Mouse (Mus musculus) thymus, postnatal 4 days (tissue): ENCODE results near the gene Arid2.

ENCODE experiments used
- DNase-seq: peaks from one replicate; pipeline ENCODE4 v3.0.0; 2021

Arid2 gene

DNA sequence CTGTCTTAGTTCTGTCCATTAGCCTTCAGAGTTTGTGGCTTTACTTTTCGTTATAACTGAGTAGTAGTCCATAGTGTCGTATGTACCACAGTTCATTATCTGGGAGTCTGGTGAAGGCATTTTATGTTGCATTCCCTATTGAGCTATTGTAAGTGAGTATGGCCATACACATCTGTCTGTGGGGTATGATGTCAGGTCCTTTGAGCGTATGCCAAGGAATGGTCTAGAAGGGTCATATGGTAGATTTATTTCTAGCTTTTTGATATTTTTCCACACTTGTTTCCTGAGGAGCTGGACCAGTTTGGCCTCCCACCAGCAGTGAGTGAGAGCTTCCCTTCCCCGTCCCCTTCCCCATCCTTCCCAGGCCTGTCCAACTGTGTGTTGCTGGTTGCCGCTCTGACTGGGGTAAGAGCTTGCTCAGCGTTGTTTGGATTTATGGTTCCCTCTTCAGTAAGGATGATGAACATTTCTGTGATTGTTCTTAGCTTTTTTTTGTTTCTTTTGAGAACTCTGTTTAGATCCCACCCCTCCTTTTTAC lies 58.1 kb downstream of the Arid2 start:
- DNase-seq: no peak

DNA sequence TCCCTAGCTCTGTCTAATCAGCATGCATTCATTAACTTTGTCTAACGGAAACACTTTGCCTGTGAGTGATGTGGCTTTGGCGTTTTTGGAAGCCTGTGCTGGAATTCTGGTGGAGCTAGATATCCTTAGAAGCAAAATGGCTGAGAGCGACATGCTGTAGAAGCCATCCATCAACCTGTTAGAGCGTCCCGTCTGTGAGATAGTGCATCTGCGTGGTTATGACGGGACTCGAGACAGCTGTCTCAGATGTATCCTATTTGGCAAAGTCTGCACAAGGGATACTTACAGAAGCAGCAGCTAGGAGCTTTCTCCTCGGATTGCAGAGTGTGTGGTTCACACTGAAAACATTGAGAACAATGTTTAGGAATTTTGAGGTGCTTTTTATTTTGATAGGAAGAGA lies 64.1 kb downstream of the Arid2 start:
- DNase-seq: no peak

DNA sequence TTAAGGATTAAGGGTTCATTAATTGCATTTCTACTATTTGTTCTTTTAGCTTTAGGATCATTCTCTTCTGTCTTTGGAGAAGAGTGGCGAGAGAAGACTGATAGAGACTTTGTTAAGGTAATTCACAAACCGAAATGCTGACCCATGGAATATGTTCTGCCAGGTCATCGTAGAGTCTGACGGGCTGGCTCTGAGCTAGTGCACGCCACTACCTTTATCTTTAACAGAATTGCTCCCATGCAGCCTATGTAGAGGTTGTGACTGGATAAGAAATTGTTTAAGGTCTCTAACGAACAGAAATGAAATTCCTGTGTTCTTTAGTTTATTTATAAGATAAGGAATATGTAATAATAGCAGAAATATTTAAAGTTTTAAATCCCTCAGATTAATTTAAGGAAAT lies 71.6 kb downstream of the Arid2 start:
- DNase-seq: no peak

DNA sequence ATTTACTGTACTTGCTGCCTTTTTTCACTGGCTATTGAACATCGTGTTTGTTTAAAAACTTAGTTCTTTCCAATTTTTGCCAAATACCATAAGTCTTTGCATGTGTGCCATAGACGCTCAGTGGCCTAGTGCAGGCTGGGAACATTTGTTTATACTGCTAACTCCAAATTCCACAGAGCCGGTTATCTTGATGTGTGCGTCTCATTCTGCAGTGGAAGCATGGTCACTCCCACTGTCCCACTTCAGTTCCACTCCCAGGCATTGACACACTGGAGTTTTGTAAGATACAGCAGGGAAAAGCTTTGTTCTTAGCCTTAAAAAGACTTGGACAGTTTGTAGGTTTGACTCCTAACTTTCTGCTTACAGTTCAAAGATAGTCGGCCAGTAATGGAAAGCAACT lies 73.3 kb downstream of the Arid2 start:
- DNase-seq: no peak

DNA sequence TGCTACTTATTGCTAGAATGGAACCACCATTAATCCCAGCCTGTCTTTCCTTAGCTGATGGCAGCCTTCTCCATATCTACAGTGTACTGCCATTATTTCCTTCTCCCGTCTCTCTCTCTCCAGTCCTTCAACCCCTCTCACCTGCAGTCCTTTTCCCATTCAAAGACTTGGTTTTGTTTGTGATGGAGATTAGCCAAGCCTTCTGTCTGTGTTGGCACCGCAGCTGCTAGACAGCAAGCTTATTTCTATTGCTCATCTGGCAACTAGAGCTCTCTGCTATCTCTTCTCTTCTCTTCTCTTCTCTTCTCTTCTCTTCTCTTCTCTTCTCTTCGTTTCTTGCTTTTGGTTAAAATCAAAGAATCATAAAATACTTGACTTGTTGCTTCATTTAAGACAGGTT lies 78.0 kb downstream of the Arid2 start:
- no peak for DNase-seq

DNA sequence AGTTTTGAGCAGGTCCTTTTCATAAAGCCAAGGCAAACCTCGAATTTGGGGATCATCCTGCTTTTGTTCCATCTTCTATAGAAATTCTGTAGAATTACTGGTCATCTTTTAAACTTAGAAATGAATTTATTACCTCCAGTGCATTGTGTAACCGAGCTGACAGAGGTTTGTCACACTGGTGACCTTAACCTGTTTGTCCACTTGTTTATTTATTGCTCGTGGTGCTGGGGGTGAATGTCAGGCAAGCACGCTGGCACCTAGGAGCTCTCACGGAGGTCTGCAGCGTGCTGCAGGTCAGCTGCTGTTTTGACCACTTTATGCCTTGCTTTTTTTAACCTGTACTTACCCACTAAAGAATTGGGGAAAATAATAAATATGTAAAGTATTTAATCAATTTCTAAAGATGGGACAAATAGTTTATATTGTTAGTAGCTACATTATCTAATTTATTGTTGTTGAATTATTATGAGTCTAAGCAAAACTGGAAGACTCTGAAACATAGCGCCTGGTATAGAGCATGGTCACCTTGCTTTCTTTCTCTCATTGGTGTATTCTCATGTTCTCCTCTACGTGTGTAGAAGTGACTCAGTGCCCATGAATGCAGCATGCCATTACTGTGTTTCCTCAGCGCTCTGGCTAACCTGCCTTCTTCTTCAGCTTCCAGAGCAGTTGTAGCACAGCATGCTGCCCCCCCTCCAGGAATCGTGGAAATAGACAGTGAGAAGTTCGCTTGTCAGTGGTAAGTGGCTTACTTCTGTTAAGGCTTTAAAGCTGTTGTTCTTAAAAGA lies 79.1 kb downstream of the Arid2 start:
- DNase-seq: no peak

DNA sequence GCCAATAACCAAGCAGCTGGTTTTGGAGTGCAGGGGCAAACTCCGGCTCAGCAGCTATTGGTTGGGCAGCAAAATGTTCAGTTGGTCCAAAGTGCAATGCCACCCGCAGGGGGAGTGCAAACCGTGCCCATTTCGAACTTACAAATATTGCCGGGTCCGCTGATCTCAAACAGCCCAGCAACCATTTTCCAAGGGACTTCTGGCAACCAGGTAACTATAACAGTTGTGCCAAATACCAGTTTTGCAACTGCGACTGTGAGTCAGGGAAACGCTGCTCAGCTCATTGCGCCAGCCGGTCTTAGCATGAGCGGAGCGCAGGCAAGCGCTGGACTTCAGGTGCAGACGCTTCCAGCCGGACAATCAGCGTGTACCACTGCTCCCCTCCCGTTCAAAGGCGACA lies 84.0 kb downstream of the Arid2 start:
- DNase-seq: no peak

DNA sequence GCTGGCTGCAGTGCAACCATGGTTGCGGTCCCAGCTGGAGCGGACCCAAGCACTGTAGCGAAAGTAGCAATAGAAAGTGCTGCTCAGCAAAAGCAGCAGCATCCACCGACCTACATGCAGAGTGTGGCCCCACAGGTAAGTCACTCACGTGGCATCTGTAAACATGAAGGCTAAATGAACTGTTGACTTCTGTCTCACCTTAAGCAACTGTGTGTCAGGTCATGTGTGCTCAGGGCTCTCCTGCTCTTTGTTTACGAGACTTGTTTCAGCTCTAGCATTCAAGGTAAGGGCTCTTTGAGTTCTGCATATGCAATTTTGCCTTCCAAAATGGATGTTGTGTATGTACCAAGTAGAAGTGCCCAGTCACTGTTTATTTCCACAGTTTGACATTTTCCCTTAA lies 85.3 kb downstream of the Arid2 start:
- no peak for DNase-seq

DNA sequence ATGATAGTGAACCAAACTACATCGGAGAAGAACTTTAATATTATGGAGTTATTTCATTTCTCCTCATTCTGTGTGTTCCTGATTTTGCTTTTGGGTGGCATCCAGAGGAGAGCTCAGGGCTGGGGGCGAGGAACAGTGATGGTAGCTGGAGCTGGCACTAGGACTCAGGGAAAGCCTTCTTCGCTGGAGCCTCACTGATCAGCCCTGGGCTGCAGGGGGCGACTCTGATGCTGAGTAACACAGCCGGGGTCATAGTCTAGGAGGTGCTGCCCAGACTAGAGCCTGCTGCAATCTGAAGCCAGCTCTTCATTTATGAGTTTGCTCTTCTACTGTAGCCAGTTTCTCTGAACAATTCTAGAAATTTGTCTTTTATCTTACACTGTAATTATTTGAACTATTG lies 85.8 kb downstream of the Arid2 start:
- peak; percentile 49 for DNase-seq

DNA sequence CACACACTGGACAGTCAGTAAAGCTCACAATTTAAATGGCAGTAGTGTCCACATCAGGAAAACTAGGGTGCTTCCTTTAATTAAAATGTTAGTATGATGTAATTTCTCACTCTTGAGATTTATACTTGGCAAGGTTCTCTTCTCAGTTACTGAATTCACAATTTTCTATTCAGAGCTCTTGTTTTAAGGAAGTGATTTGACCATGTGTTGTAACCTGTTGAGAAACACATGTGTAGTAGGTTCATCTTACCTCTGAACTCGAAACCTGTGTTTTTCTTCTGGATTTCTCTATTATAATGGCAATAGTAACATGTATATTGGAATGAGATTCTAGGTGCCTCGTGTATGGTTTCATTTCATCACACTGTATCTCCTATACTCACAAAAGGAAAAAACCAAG lies 88.9 kb downstream of the Arid2 start:
- DNase-seq: no peak

DNA sequence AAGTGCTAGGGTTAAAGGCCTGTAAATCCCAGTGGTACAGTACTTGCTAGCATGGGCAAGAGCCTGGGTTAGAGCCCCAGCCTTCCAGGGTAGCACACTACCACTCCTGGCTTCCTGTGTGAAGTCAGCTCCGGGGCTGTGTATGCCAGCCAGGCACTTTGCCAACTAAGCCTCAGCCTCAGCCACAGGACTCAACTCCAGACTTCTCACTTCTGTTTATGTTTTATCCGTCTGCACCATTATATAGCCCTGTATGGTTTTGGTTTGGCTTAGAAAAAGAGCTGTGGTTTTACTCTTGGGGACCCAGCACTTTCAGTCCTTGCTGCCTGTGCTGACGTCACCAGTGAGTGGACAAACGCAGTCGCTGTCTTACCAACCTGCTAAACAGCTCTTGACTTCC lies 89.9 kb downstream of the Arid2 start:
- DNase-seq: no peak

DNA sequence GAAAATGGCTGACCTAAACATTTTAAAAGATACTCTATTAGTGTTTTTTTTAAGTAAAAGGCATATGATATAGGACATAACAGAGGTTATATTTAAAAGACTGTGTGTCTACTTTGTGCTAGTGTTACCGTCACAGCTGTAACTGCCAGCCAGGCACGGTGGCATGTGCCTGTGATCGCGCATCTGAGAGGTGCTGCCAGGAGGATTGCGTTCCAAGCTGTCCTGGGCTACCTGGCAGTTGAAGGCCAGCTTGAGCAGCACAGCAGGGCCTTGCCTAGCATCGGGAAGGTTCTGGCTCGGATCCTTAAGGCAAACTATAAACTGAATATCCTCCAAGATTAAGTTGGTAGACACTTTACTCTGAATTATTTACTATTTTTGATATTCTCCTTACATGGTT lies 90.4 kb downstream of the Arid2 start:
- DNase-seq: no peak

DNA sequence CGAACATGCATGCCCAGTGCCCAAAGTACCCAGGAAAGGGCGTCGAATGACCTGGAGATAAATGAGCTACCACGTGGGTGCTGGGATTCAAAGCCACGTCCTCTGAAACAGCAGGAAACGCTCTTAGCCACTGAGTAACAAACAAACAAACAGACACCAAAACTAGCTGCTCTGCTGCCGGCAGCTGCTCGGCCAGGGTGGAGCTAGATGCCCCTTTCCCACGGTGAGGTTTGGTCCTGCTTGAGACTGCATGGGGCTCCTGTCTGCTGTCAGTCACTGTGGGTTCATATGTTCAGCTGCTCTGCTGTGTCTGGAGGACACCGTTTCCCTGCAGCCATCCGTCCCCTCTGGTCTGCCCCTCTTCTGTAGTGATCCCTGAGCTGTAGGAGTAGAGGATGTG lies 94.9 kb downstream of the Arid2 start:
- no peak for DNase-seq

DNA sequence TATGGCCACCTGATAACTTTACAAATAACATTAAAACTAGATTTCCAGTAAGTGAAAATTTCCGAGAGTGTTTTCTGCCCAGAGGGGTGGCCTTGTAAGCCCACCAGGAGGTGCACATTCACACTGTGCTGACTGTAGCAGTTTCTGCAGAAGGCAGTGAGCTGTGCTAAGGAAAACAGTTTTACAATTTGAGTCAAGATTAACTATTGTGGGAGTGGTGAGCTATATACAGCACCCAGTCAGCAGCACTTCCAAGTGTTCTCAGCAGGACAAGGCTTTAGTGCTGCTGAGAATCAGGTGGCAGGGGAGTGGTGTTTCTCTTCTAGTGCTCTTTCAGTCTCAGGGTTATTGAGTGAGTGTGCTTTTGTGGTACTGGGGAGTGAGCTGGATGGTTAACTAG lies 101.2 kb downstream of the Arid2 start:
- DNase-seq: no peak

DNA sequence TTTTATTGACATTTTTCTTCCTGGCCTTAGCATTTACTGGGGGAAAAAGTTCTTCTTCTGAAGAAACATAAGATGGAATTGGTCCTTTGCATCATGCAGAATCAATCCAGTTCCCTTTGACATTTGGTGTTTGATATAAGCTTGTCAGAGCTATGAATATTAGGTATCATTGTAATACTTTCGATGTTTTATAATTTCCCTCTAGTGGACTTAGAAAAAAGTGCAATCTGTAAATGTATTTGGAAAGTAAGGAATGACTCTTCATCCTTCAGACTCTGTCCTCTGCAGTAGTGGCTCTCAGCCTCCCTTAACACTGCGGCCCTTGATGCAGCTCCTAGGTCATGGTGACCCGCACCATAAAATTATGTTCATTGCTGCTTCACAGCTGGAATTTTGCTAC lies 105.6 kb downstream of the Arid2 start:
- no peak for DNase-seq

DNA sequence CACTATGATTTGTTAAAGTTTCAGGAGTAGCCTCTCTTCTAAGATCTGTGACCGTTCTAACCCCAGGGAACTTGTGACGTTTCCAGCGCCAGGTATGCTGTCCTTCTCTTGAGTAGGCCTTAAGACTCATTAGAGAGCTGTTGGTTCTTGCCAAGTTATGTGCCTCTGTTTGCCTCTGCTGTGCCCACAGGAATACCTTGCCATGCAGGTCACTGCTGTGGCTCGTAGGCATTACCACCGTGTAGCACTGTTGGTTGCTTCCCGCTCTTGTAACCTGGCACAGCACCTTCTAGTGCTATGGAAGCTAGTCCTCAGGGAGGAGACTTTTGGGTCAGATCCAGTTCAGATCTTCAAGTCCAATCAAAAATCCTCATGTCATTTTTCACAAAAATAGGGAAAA lies 107.8 kb downstream of the Arid2 start:
- DNase-seq: no peak

DNA sequence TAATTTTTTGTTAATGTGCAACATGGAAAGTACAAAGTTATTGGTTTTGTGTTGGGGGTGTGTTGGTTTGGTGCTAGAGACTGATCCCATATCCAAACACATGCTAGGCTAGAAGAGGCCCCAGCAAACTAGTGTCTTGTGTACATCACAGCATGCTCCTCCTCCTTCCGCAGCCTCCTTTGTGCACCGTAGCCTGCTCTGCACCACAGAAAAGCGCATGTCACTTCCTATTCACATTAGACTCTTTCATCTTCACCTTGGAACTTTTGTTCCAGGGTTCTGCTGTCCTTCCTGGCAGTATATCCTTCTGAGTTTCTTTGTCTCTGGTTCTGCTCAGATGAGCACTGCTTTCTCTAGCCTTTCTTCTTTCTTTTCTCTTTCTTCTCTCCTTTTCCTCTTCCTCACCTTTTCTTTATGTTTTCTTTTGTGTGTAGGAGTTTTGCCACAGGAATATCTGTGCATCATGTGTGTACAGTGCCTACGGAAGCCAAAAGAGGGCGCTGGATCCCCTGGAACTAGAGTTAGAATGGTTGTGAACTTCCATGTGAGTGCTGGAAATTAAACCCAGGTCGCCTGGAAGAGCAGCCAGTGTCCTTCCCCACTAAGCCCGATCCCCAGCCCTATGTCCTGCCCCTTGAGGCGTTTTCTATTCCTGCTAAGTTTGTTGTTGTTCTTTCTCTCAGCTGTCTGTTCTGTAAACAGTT lies 109.5 kb downstream of the Arid2 start:
- no peak for DNase-seq

DNA sequence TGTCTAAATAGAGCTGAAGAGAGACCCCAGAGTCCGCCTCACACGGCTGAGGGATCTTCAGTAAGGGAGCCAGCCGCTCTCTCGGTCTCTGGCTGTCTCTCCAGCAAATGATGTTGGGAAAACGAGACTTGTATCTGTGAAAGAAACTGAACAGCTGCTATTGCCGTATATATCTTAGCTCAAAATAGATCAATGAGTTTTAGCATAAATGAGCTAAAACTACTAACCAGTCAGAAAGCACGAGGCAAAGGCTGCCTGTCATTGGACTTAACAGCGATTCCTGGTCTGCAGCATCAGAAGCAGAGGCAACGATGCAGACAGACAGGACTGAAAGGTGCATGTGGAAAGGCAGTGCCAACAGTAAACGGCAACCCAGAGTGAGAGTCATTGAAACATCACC lies 111.0 kb downstream of the Arid2 start:
- no peak for DNase-seq

DNA sequence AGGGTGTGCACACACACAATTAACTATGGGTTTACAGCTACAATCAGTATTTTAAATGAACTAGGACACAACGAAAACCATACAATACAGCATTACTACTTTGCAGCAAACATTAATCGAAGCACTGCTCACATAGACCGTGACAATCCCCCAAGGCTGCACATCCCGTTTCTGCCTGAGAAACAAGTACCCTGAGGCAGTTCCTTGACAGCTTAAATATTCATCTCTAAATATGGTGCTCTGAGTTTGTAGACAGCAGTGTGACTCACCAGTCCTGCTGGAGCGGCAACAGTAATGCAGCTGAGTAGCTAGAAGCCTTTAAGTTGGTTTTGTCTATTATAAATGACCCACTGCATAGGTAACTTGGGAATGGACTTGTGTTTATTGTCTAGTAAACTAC lies 118.2 kb downstream of the Arid2 start:
- no peak for DNase-seq

DNA sequence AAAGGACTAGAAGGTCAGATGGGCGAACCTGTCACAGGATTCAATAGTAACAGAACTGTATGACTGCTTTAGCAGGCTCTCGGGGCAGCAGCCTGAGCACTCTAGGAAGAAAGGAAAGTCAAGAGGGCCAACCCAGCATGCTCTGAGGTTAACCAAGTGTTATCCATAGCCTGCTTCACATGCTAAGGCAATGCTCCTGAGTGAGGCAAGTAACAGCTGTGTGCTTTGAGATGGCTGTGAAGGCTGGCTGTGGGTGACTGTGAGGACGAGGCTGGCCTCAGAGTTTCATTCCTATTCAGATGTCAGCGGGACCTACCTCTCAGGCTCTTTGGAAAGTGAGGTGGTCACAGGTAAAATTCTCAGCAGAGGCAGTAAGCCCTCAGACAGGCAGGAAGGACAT lies 118.9 kb downstream of the Arid2 start:
- DNase-seq: no peak

DNA sequence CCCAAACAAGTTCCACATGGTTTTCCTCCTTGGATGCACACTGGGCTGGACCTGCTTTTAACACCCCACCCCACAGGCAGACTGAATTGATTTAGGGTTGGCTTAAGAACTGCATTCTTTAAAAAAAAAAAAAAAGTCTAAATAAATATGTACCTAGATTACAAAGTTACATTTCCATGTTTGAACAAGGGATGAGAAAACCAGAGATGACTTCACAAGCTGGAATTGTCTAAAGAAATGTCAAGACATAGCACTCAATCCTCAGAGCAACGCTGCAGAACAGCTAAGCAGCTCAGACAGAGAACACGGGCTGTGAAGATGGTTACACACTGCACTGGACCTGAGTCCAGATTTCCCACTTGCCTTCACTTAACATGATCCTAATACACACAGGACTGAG lies 119.8 kb downstream of the Arid2 start:
- DNase-seq: no peak

DNA sequence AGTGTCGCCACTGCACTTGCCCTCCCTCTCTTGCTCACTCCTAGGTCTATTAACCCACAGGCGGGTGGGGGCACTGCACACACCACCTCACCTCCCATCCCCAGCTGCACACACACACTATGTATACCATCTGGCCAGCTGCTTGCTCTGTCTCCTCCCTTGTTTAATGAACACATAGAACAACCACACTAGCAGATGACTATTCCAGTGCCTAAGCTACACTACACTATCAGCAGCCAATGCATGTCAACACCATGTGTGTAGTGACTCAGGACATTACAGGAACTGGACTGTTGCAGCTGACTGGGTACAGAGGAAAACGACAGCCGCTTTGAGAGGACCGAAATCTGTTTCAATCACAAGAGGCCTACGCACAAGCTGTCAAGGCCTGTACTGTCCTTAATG lies 121.4 kb downstream of the Arid2 start:
- no peak for DNase-seq

DNA sequence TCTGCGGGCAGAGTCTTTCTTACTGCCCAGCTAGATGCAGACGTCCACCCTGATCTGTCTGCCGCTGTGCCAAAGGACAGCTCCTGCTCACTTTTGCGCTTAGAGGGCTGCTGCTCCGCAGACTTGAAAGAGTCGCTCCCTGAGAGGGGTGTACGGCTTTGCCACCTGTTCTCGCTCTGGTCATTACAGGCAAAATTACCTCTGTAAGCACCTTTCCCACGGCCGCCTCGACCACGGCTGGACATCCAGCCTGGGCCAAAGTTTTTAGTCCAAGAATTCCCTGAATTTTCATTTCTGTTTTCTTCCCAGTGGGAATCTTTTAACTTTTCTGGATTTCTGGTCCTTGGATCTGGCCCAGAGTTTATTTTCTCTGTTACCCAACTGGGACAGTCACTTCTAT lies 130.8 kb downstream of the Arid2 start:
- no peak for DNase-seq

DNA sequence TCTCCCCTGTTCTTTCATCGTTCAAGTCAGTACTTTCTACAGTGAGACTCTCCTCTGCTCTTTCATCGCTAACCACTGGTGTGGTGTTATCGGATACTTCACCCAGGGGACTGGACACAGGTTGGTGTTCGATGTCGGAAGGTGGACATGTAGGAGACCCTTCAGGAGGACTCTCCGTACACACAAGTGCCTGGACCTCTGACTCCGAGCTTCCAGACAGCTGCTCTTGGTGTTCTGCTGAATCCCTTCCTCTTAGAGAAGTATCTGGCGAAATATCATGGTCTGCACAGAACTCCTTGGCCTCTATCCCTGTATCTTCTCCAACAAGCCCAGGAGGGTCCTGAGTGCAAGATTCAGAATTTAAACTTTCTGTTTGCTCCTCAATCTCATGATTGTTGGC lies 132.6 kb downstream of the Arid2 start:
- DNase-seq: no peak

DNA sequence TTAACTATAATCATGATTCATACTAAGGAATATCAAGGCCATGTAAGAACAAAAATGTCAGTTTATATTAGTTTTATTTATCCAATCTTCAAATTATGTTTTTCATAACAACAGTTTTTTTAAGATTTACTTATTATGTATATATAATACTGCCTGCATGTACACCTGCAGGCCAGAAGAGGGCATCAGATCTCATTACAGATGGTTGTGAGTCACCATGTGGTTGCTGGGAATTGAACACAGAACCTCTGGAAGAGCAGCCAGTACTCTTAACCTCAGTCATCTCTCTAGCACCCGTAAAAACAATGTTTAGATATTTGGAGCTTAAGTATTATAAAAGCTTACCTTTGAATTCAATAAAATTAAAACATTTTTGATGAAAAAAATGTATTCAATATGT lies 146.9 kb downstream of the Arid2 start:
- no peak for DNase-seq
